Mouse (Mus musculus): Measurements from ENCODE around the gene Cspg4.

Cspg4 gene

DNA sequence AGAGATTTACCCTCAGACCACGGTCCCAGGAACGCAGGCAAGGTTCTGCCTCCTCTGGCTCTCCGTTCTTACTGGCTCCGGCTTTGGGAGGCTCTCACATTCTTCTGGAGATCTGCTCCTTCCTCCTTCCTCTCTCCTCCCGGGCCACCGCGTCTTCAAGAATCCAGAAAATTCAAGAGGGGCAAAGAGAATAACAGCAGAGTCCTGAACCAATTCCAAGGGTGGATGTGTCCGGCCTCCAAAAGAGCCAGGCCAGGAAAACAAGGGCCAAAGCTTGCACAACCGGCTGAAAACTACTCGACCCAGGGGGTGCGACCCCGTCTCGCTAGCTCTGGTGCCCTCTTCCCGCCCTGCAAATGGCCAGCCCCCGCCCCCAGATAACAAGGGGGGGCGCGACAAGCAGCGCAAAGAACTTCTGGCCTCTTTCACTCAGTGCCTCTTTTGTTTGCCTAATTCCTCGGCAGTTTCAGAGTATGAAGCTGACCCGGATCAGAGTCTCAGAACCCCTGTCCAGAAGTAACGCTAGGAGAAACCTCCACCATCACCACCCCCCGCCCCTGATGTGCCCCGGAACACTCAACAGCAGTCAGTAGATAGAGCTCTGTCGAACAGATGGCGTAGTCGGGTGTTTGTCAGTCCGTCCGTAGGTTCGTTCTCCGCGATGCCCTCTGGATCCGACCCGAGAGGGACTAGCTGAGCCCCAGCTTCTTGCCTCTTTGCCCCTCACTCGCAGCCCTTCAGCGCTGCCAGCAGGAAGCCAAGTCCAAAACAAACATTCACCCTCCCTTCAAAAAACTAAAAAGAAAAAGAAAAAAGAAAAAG is 62.6 kb downstream of the Cspg4 start:
- H3K27me3 ChIP-seq (ENCODE audit: insufficient read depth, low read length) = peaks cover 90% of the 10 kb centered on the region
- peaks cover 49% of the 10 kb centered on the region for H3K4me1 ChIP-seq (replicated peaks; ENCODE audit: low read depth, low read length)
- no peaks in the 10 kb centered on the region for H3K36me3 ChIP-seq (ENCODE audit: insufficient read depth, low read length)
- H3K4me3 ChIP-seq (replicated peaks; ENCODE audit: low read length) = peak overlapping the region; percentile 84
- TF ChIP-seq POU5F1 (IDR thresholded peaks at IDR 0.05; ENCODE audit: borderline replicate concordance, low read length) = no peak
- no peak for TF ChIP-seq CTCF (conservative IDR thresholded peaks at IDR 0.05; ENCODE audit: low read length)
- TF ChIP-seq NANOG (IDR thresholded peaks at IDR 0.05; ENCODE audit: borderline replicate concordance, low read length) = no peak
- no peaks in the 10 kb centered on the region for H3K9me3 ChIP-seq (ENCODE audit: low read length)

DNA sequence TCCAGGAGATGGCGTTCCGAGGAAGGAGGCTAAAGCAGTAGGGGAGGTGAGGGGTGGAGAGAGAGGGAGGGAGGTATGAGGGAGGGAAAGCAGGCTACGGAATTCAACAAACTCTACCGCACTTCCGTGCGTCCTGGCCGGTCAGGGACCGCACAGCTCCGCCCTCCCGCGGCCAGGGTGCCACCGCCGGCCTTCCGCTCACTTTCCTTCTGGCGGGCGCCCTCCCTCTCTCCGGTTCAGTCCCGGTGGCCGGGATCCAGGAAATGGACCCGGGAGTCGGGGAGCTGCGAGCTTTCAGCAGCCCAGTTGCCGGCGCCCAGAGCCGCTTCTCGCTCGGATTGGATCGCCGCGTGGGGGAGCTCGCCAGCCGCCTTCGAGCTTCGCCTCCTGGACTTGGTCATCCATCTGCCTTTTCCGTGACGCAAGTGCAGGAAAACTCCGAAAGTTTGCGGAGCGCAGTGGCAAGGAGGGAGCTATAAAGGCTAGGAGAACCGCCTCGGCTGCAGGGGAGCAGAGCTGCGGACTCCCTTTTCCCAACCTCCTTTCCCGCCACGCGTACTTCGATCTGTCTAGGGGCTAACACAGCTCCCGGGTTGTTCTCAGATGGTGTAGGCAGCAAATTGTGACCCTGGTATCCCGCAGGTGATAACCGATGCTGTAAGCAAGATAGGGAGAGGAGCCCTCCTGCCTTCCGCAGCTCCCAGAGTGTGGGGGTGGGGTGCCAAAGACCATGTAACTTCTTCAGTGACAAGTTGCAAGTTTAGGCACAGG is 63.4 kb downstream of the Cspg4 start, which contains the start of gene Snx33:
TSS of gene Snx33 (minus strand) at position 331 of the 771 bp plus-strand sequence.
- Histone ChIP-seq H3K4me3 (replicated peaks; ENCODE audit: low read length) (peak within 1 kb of the TSS; percentile 84), H3K4me1 (replicated peaks; ENCODE audit: low read depth, low read length) (peaks cover 49% of the 10 kb centered on the region), H3K36me3 (ENCODE audit: insufficient read depth, low read length) (no peaks in the 10 kb centered on the region), H3K27me3 (ENCODE audit: insufficient read depth, low read length) (peaks cover 83% of the 10 kb centered on the region), H3K9me3 (ENCODE audit: low read length) (no peaks in the 10 kb centered on the region)
- TF ChIP-seq CTCF (conservative IDR thresholded peaks at IDR 0.05; ENCODE audit: low read length) = no peak
- TF ChIP-seq POU5F1 (IDR thresholded peaks at IDR 0.05; ENCODE audit: borderline replicate concordance, low read length) = no peak
- no peak for TF ChIP-seq NANOG (IDR thresholded peaks at IDR 0.05; ENCODE audit: borderline replicate concordance, low read length)

DNA sequence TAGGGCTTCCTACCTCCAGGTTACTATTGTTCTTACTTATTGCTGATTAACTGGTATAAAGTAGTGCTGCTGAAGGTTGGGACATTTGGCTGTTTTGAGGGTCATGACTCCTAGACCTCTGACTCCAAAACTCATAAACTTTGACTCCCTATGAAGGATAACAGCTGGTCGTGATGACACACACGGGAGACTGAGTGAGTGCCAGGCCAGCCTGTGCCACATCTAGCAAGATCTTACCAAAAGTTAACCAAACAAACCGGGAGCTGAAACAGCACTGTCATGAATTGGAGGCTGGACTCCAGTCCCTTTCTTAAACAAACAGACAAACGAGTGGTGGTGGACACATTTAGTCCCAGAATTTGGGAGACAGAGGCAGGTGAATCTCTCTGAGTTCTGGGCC is 64.7 kb downstream of the Cspg4 start:
- Histone ChIP-seq H3K4me3 (replicated peaks; ENCODE audit: low read length) (no peak overlapping the region), H3K36me3 (ENCODE audit: insufficient read depth, low read length) (no peaks in the 10 kb centered on the region), H3K27me3 (ENCODE audit: insufficient read depth, low read length) (peaks cover 70% of the 10 kb centered on the region), H3K9me3 (ENCODE audit: low read length) (no peaks in the 10 kb centered on the region), H3K4me1 (replicated peaks; ENCODE audit: low read depth, low read length) (peaks cover 40% of the 10 kb centered on the region)
- no peak for TF ChIP-seq CTCF (conservative IDR thresholded peaks at IDR 0.05; ENCODE audit: low read length)
- TF ChIP-seq NANOG (IDR thresholded peaks at IDR 0.05; ENCODE audit: borderline replicate concordance, low read length) = no peak
- TF ChIP-seq POU5F1 (IDR thresholded peaks at IDR 0.05; ENCODE audit: borderline replicate concordance, low read length) = no peak

DNA sequence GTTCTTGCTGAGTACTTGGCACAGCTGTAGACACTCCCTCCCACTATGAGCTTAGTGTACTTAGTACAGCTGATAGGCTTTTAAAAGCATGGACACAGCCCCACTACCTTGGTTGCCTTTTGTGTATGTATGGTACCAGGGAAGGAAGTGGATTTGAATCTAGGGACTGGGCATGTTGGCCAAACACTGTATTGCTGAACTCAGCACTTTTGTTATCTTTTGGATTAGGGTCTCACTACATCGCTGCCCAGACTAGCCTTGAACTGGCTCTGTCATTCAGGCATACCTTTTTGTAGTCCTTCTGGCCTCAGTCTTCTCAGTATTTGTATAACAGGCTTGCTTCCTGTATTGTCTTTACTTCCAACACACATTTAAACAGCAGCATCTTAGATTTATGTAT is 65.7 kb downstream of the Cspg4 start:
- H3K4me3 ChIP-seq (replicated peaks; ENCODE audit: low read length) = no peak overlapping the region
- TF ChIP-seq CTCF (conservative IDR thresholded peaks at IDR 0.05; ENCODE audit: low read length) = no peak
- TF ChIP-seq POU5F1 (IDR thresholded peaks at IDR 0.05; ENCODE audit: borderline replicate concordance, low read length) = no peak
- no peak for TF ChIP-seq NANOG (IDR thresholded peaks at IDR 0.05; ENCODE audit: borderline replicate concordance, low read length)
- H3K9me3 ChIP-seq (ENCODE audit: low read length) = no peaks in the 10 kb centered on the region
- H3K4me1 ChIP-seq (replicated peaks; ENCODE audit: low read depth, low read length) = peaks cover 33% of the 10 kb centered on the region
- H3K27me3 ChIP-seq (ENCODE audit: insufficient read depth, low read length) = peaks cover 60% of the 10 kb centered on the region
- H3K36me3 ChIP-seq (ENCODE audit: insufficient read depth, low read length) = no peaks in the 10 kb centered on the region

DNA sequence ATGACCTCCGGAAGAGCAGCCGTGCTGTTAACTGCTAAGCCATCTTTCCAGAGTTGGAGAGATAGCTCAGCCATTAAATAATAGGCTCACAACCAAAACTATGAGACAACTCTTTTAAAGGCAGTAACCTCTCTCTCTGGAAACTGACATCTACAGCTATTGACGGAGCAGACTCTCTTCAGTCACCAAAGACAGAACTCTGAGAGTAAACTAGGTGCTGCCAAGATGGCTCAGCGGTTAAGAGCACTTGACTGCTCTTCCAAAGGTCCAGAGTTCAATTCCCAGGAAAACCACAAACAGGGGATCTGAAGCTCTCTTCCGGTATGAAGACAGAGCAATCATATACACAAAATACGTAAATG is 72.0 kb downstream of the Cspg4 start:
- Histone ChIP-seq H3K4me3 (replicated peaks; ENCODE audit: low read length) (peak overlapping the region; percentile 99), H3K4me1 (replicated peaks; ENCODE audit: low read depth, low read length) (peaks cover 34% of the 10 kb centered on the region)

DNA sequence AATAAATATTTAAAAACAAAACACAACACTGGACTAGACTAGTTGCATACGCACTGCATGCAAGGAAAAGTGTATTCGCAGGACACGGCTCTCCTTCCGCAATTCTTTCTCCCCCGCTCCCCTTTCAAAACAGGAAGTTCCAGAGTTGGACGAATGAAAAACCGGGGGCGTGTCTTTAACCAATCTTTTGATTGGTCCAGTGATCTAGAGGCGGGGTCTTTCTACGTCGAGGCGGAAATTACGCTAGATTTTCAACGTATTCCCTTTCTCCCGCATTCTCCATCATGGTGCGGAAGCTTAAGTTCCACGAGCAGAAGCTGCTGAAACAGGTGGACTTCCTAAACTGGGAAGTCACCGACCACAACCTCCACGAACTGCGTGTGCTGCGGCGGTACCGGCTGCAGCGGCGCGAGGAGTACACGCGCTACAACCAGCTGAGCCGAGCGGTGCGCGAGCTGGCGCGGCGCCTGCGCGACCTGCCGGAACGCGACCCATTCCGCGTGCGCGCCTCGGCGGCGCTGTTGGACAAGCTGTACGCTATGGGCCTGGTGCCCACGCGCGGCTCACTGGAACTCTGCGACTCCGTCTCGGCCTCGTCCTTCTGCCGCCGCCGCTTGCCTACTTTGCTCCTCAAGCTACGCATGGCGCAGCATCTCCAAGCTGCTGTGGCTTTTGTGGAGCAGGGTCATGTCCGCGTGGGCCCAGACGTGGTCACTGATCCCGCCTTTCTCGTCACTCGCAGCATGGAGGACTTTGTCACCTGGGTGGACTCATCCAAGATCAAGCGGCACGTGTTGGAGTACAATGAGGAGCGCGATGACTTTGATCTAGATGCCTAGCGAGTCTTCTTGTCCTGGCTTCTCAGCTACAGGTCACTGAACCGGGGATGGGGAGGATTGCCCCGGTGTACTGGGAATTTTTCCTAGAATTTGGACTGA is 72.7 kb downstream of the Cspg4 start, which contains the start of gene Imp3:
TSS of gene Imp3 (plus strand) at position 253 of the 938 bp plus-strand sequence.
- Histone ChIP-seq H3K36me3 (ENCODE audit: insufficient read depth, low read length) (peaks cover 28% of the 10 kb centered on the region), H3K9me3 (ENCODE audit: low read length) (no peaks in the 10 kb centered on the region), H3K4me1 (replicated peaks; ENCODE audit: low read depth, low read length) (peaks cover 34% of the 10 kb centered on the region), H3K4me3 (replicated peaks; ENCODE audit: low read length) (peak within 1 kb of the TSS; percentile 99), H3K27me3 (ENCODE audit: insufficient read depth, low read length) (no peaks in the 10 kb centered on the region)
- no peak for TF ChIP-seq CTCF (conservative IDR thresholded peaks at IDR 0.05; ENCODE audit: low read length)
- TF ChIP-seq NANOG (IDR thresholded peaks at IDR 0.05; ENCODE audit: borderline replicate concordance, low read length) = no peak
- TF ChIP-seq POU5F1 (IDR thresholded peaks at IDR 0.05; ENCODE audit: borderline replicate concordance, low read length) = no peak

More for the DNA sequence above, 72.0 kb downstream of the Cspg4 start:
- peaks cover 28% of the 10 kb centered on the region for H3K36me3 ChIP-seq (ENCODE audit: insufficient read depth, low read length)
- no peak for TF ChIP-seq POU5F1 (IDR thresholded peaks at IDR 0.05; ENCODE audit: borderline replicate concordance, low read length)
- TF ChIP-seq CTCF (conservative IDR thresholded peaks at IDR 0.05; ENCODE audit: low read length) = no peak
- TF ChIP-seq NANOG (IDR thresholded peaks at IDR 0.05; ENCODE audit: borderline replicate concordance, low read length) = no peak
- H3K27me3 ChIP-seq (ENCODE audit: insufficient read depth, low read length) = 0 out of 2 replicates have a peak, but pooled peaks cover under 1% of the 10 kb centered on the region
- H3K9me3 ChIP-seq (ENCODE audit: low read length) = no peaks in the 10 kb centered on the region

DNA sequence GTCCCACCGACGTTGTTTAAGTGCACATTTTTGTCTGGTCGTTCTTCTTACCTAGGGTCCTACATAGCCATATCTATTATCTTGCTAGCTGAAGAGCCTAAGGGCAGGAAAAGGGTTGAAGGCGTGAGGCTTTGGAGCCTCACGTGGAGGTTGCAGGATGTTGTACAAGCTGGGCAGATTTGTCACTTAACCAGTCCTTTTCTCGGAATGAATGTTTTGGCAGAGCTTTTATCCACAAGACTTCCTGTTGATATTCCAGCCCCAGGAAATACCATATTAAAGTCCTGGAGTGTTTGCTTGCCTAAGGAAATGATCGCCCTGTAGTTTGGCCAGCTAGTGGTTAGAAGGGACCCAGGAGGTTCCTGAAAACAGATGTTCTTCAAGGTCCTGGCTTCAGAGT is 73.5 kb downstream of the Cspg4 start:
- no peak for TF ChIP-seq POU5F1 (IDR thresholded peaks at IDR 0.05; ENCODE audit: borderline replicate concordance, low read length)
- TF ChIP-seq CTCF (conservative IDR thresholded peaks at IDR 0.05; ENCODE audit: low read length) = no peak
- no peak for TF ChIP-seq NANOG (IDR thresholded peaks at IDR 0.05; ENCODE audit: borderline replicate concordance, low read length)
- H3K4me1 ChIP-seq (replicated peaks; ENCODE audit: low read depth, low read length) = peaks cover 34% of the 10 kb centered on the region
- H3K36me3 ChIP-seq (ENCODE audit: insufficient read depth, low read length) = peaks cover 28% of the 10 kb centered on the region
- H3K4me3 ChIP-seq (replicated peaks; ENCODE audit: low read length) = peak overlapping the region; percentile 99
- H3K27me3 ChIP-seq (ENCODE audit: insufficient read depth, low read length) = no peaks in the 10 kb centered on the region
- no peaks in the 10 kb centered on the region for H3K9me3 ChIP-seq (ENCODE audit: low read length)
